Mouse (Mus musculus) intestine, embryonic 14.5 days (tissue): Measurements from ENCODE around the gene Cdkl5. TPM values are rescaled to one million over a fixed set of nuclear protein-coding genes. Genes with fewer than 3 reads are reported as not detected.
"Not testable (repeated sequence)": the region's sequence is repeated elsewhere in the genome, so short reads cannot be mapped to it uniquely, and the experiment has no call there.

ENCODE experiments used
- ATAC-seq: fragments of 200-750 bp; cut with Nextera tagmentation; replicated peaks from 2 replicates; pipeline ENCODE4 v1.8.0; 2017; ENCODE audit warnings: low read depth, moderate number of reproducible peaks, moderate TSS enrichment, moderate library complexity; ENCODE audit not compliant: low FRiP score, low TSS enrichment
- DNase-seq: peaks from one replicate; pipeline ENCODE4 v3.0.0-alpha.2; 2018; ENCODE audit warnings: low spot score
- H3K27ac ChIP-seq: fragments of 300-500 bp; sonication (generic); 2 replicates; pipeline ENCODE4 v1.5.1; 2014; ENCODE audit warnings: low read depth, mild to moderate bottlenecking, control low read depth
- H3K27me3 ChIP-seq: fragments of 300-500 bp; sonication (generic); replicated peaks from 2 replicates; pipeline ENCODE4 v1.6.1; 2014; ENCODE audit warnings: low read length, control low read depth; ENCODE audit not compliant: control insufficient read depth, insufficient read depth
- H3K36me3 ChIP-seq: fragments of 300-500 bp; sonication (generic); 2 replicates; pipeline ENCODE4 v1.6.1; 2014; ENCODE audit warnings: low read length, control low read depth; ENCODE audit not compliant: control insufficient read depth, insufficient read depth
- H3K4me1 ChIP-seq: fragments of 300-500 bp; sonication (generic); replicated peaks from 2 replicates; pipeline ENCODE4 v1.6.1; 2014; ENCODE audit warnings: low read length, control low read depth, mixed read lengths; ENCODE audit not compliant: control insufficient read depth, insufficient read depth
- H3K4me2 ChIP-seq: fragments of 300-500 bp; sonication (generic); 2 replicates; pipeline ENCODE4 v1.6.1; 2014; ENCODE audit warnings: low read length
- H3K4me3 ChIP-seq: fragments of 300-500 bp; sonication (generic); 2 replicates; pipeline ENCODE4 v1.5.1; 2014; ENCODE audit warnings: low read depth, low read length, control low read depth, mixed read lengths
- H3K9ac ChIP-seq: fragments of 300-500 bp; sonication (generic); 2 replicates; pipeline ENCODE4 v1.6.1; 2014; ENCODE audit warnings: mild to moderate bottlenecking, low read length
- H3K9me3 ChIP-seq: fragments of 300-500 bp; sonication (generic); 2 replicates; pipeline ENCODE4 v1.6.1; 2016; ENCODE audit warnings: low read length, control low read depth; ENCODE audit not compliant: control insufficient read depth
- WGBS: fragments of 180-500 bp; shearing (Covaris S2); extraction: QIAGEN DNeasy Blood & Tissue Kit; methylation state at CpG from one replicate; pipeline ENCODE4 v1.1.7; 2014; 5-methylcytosine and 5-hydroxymethylcytosine counted together
- polyA plus RNA-seq: library from polyadenylated mRNA; unstranded; fragments of >200 nt; fragmentation: Nextera tagmentation; extraction: Ambion mirVana; gene quantifications from 2 replicates; pipeline ENCODE4 v1.2.1, GENCODE M21; 2014

Gene Cdkl5
- polyA plus RNA-seq, 1 experiment from 2014 or later, result 2.6 TPM

GRCm38 (mm10) chrX:160794920-160795319 is 199.6 kb downstream of the Cdkl5 start:
- no peak overlapping the region for H3K27ac ChIP-seq
- H3K4me2 ChIP-seq, result no peak overlapping the region
- ATAC-seq (no peak), DNase-seq (no peak)
- WGBS, result 89% methylated on average over 4 of the region's 4 CpGs
- no peak overlapping the region for H3K9ac ChIP-seq
- H3K27me3 ChIP-seq, result no peaks in the 10 kb centered on the region
- H3K36me3 ChIP-seq, result no peaks in the 10 kb centered on the region
- no peaks in the 10 kb centered on the region for H3K9me3 ChIP-seq
- no peaks in the 10 kb centered on the region for H3K4me1 ChIP-seq
- H3K4me3 ChIP-seq, result no peak overlapping the region

GRCm38 (mm10) chrX:160782276-160782675 is 212.2 kb downstream of the Cdkl5 start:
- ATAC-seq, result no peak
- no peak for DNase-seq
- H3K9me3 ChIP-seq, result no peaks in the 10 kb centered on the region
- H3K9ac ChIP-seq, result no peak overlapping the region
- no peak overlapping the region for H3K4me3 ChIP-seq
- no peak overlapping the region for H3K27ac ChIP-seq
- 71% methylated on average over 5 of the region's 5 CpGs for WGBS
- no peaks in the 10 kb centered on the region for H3K36me3 ChIP-seq
- H3K4me2 ChIP-seq, result no peak overlapping the region
- no peaks in the 10 kb centered on the region for H3K4me1 ChIP-seq
- 0 out of 2 replicates have a peak, but pooled peaks cover 3% of the 10 kb centered on the region for H3K27me3 ChIP-seq

- DNase-seq, result no peak
- H3K36me3 ChIP-seq, result no peaks in the 10 kb centered on the region
- no peaks in the 10 kb centered on the region for H3K4me1 ChIP-seq
- no peak overlapping the region for H3K4me3 ChIP-seq
- H3K9ac ChIP-seq, result no peak overlapping the region
- ATAC-seq, result no peak
- no peak overlapping the region for H3K4me2 ChIP-seq
- H3K9me3 ChIP-seq, result no peaks in the 10 kb centered on the region
- WGBS, result 36% methylated on average over 1 of the region's 1 CpGs
- no peak overlapping the region for H3K27ac ChIP-seq
- no peaks in the 10 kb centered on the region for H3K27me3 ChIP-seq
Observed at GRCm38 (mm10) chrX:160773033-160773432, 221.5 kb downstream of the Cdkl5 start.

- H3K4me1 ChIP-seq, ATAC-seq: not testable (repeated sequence)
- WGBS, result 91% methylated on average over 5 of the region's 5 CpGs
Observed at GRCm38 (mm10) chrX:160769622-160770021, 224.9 kb downstream of the Cdkl5 start.

GRCm38 (mm10) chrX:160767713-160768112 is 226.8 kb downstream of the Cdkl5 start, which contains the start of gene Rs1:
Gene Rs1, plus strand, starts transcription at chrX:160768013.
- Histone ChIP-seq H3K27me3 (0 out of 2 replicates have a peak, but pooled peaks cover 7% of the 10 kb centered on the region), H3K27ac (no peak within 1 kb of the TSS), H3K9ac (no peak within 1 kb of the TSS), H3K4me1 (no peaks in the 10 kb centered on the region), H3K36me3 (no peaks in the 10 kb centered on the region), H3K4me3 (peak within 1 kb of the TSS; percentile 47), H3K4me2 (peak within 1 kb of the TSS; percentile 45), H3K9me3 (no peaks in the 10 kb centered on the region)
- ATAC-seq (no peak), DNase-seq (no peak)
- WGBS, result 86% methylated on average over 2 of the region's 2 CpGs

More at GRCm38 (mm10) chrX:160769622-160770021, 224.9 kb downstream of the Cdkl5 start:
- not testable (repeated sequence) for H3K27ac ChIP-seq, H3K4me2 ChIP-seq, H3K4me3 ChIP-seq, H3K27me3 ChIP-seq, H3K9me3 ChIP-seq, H3K36me3 ChIP-seq, DNase-seq, H3K9ac ChIP-seq

- Histone ChIP-seq H3K27ac (peak overlapping the region; percentile 62), H3K36me3 (no peaks in the 10 kb centered on the region), H3K4me1 (no peaks in the 10 kb centered on the region), H3K4me2 (peak overlapping the region; percentile 45), H3K9me3 (no peaks in the 10 kb centered on the region), H3K9ac (0 out of 2 replicates have a peak overlapping the region, but pooled peaks have one; percentile 41), H3K27me3 (0 out of 2 replicates have a peak, but pooled peaks cover 7% of the 10 kb centered on the region), H3K4me3 (peak overlapping the region; percentile 47)
- DNase-seq (no peak), ATAC-seq (peak; percentile 88; the same call in 1 of the 2 replicates)
- 26% methylated on average over 15 of the region's 15 CpGs for WGBS
Observed at GRCm38 (mm10) chrX:160766233-160766616, 228.3 kb downstream of the Cdkl5 start.

- Histone ChIP-seq H3K4me3 (peak overlapping the region; percentile 47), H3K4me2 (peak overlapping the region; percentile 45), H3K9ac (0 out of 2 replicates have a peak overlapping the region, but pooled peaks have one; percentile 41), H3K27ac (peak overlapping the region; percentile 62; the same call in 1 of the 2 replicates), H3K4me1 (no peaks in the 10 kb centered on the region), H3K36me3 (no peaks in the 10 kb centered on the region), H3K27me3 (0 out of 2 replicates have a peak, but pooled peaks cover 7% of the 10 kb centered on the region), H3K9me3 (no peaks in the 10 kb centered on the region)
- 18% methylated on average over 30 of the region's 30 CpGs for WGBS
- ATAC-seq (peak; percentile 99), DNase-seq (peak; percentile 97)
Observed at GRCm38 (mm10) chrX:160765389-160766232, 228.9 kb downstream of the Cdkl5 start.

- WGBS, result 88% methylated on average over 8 of the region's 8 CpGs
- no peak for ATAC-seq
- H3K4me3 ChIP-seq, result no peak overlapping the region
Observed at GRCm38 (mm10) chrX:160750808-160751207, 243.7 kb downstream of the Cdkl5 start.

More at GRCm38 (mm10) chrX:160750808-160751207, 243.7 kb downstream of the Cdkl5 start:
- H3K4me1 ChIP-seq, result no peaks in the 10 kb centered on the region
- no peak overlapping the region for H3K9ac ChIP-seq
- no peak overlapping the region for H3K4me2 ChIP-seq
- H3K27ac ChIP-seq, result no peak overlapping the region
- H3K27me3 ChIP-seq, result 0 out of 2 replicates have a peak, but pooled peaks cover 3% of the 10 kb centered on the region
- DNase-seq, result no peak
- no peaks in the 10 kb centered on the region for H3K9me3 ChIP-seq
- H3K36me3 ChIP-seq, result no peaks in the 10 kb centered on the region
